Mouse (Mus musculus) thymus, adult 2 months (tissue): ENCODE measurements around the gene Scaf11.

ENCODE experiments used
- CTCF ChIP-seq: fragments of 200-500 bp; IDR thresholded peaks from 2 replicates; pipeline ENCODE4 v1.5.1; 2012; ENCODE audit warnings: mild to moderate bottlenecking, control low read depth, low read length, moderate library complexity, borderline replicate concordance; ENCODE audit not compliant: control insufficient read depth, poor library complexity, insufficient read depth; ENCODE audit errors: extremely low read depth
- POLR2A ChIP-seq: fragments of 200-500 bp; IDR thresholded peaks from 2 replicates; pipeline ENCODE4 v1.6.1; 2012; ENCODE audit warnings: mild to moderate bottlenecking, low read length, control low read depth, moderate library complexity; ENCODE audit not compliant: control insufficient read depth, poor library complexity, insufficient read depth; ENCODE audit errors: extremely low read depth

DNA sequence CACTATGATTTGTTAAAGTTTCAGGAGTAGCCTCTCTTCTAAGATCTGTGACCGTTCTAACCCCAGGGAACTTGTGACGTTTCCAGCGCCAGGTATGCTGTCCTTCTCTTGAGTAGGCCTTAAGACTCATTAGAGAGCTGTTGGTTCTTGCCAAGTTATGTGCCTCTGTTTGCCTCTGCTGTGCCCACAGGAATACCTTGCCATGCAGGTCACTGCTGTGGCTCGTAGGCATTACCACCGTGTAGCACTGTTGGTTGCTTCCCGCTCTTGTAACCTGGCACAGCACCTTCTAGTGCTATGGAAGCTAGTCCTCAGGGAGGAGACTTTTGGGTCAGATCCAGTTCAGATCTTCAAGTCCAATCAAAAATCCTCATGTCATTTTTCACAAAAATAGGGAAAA is 65.6 kb downstream of the Scaf11 start:
- TF ChIP-seq CTCF (no peak), POLR2A (no peak)
